Mouse (Mus musculus) frontal cortex, postnatal 36 days (tissue): ENCODE results near the gene Xylb.
"Not testable (repeated sequence)": the region's sequence is repeated elsewhere in the genome, so short reads cannot be mapped to it uniquely, and the experiment has no call there.

Source experiments
- DNase-seq, 2 experiments: peaks; one replicate each; pipeline ENCODE4 v3.0.0; 2022; ENCODE audit warnings: low spot score in 2 of 2

Gene Xylb

GRCm38 (mm10) chr9:119340909-119341816 lies 16.0 kb upstream of the Xylb start, which contains the start of gene Myd88:
TSS of gene Myd88 (minus strand) at chr9:119341411.
- DNase-seq = peak; percentile 95 to 97

GRCm38 (mm10) chr9:119342728-119343127 lies 14.5 kb upstream of the Xylb start:
- DNase-seq = no peak

- DNase-seq = no peak
Measured at GRCm38 (mm10) chr9:119346376-119346775, 10.8 kb upstream of the Xylb start.

- DNase-seq = no peak
Measured at GRCm38 (mm10) chr9:119350531-119350930, 6.7 kb upstream of the Xylb start.

GRCm38 (mm10) chr9:119350947-119351705 lies 6.1 kb upstream of the Xylb start:
- no peak for DNase-seq

- peak; percentile 55 to 65 for DNase-seq
Measured at GRCm38 (mm10) chr9:119352060-119352459, 5.1 kb upstream of the Xylb start.

GRCm38 (mm10) chr9:119353926-119354325 lies 3.3 kb upstream of the Xylb start:
- no peak for DNase-seq

- no peak for DNase-seq
Measured at GRCm38 (mm10) chr9:119355943-119356342, 1.2 kb upstream of the Xylb start.

- no peak for DNase-seq
Measured at GRCm38 (mm10) chr9:119358058-119358429, 863 bp downstream of the Xylb start.

- no peak for DNase-seq
Measured at GRCm38 (mm10) chr9:119361416-119361815, 4.2 kb downstream of the Xylb start.

- DNase-seq = no peak
Measured at GRCm38 (mm10) chr9:119363229-119363628, 6.0 kb downstream of the Xylb start.

- DNase-seq = no peak
Measured at GRCm38 (mm10) chr9:119365284-119365683, 8.1 kb downstream of the Xylb start, which contains the start of gene Slc22a14. TSS of gene Slc22a14 (minus strand) at chr9:119365553.

GRCm38 (mm10) chr9:119368367-119368766 lies 11.2 kb downstream of the Xylb start:
- no peak for DNase-seq

GRCm38 (mm10) chr9:119370770-119371169 lies 13.6 kb downstream of the Xylb start:
- not testable (repeated sequence) for DNase-seq

- DNase-seq = no peak
Measured at GRCm38 (mm10) chr9:119371251-119371650, 14.1 kb downstream of the Xylb start.

- DNase-seq = no peak
Measured at GRCm38 (mm10) chr9:119375008-119375407, 17.8 kb downstream of the Xylb start.

- DNase-seq = no peak
Measured at GRCm38 (mm10) chr9:119375556-119375955, 18.4 kb downstream of the Xylb start.

- DNase-seq = no peak
Measured at GRCm38 (mm10) chr9:119378231-119378630, 21.1 kb downstream of the Xylb start.

GRCm38 (mm10) chr9:119382603-119383002 lies 25.4 kb downstream of the Xylb start:
- DNase-seq = peak; percentile 4 to 16

- no peak for DNase-seq
Measured at GRCm38 (mm10) chr9:119388956-119389355, 31.8 kb downstream of the Xylb start.

GRCm38 (mm10) chr9:119390214-119390613 lies 33.0 kb downstream of the Xylb start:
- DNase-seq = no peak

- no peak for DNase-seq
Measured at GRCm38 (mm10) chr9:119394808-119395207, 37.6 kb downstream of the Xylb start.

- DNase-seq = peak in 1 of 2 experiments; percentile 55
Measured at GRCm38 (mm10) chr9:119401351-119401750, 44.2 kb downstream of the Xylb start.
